Mouse (Mus musculus): ENCODE data around the gene Mef2c. TPM values are rescaled to one million over a fixed set of nuclear protein-coding genes. Genes with fewer than 3 reads are reported as not detected.

Mef2c gene
- total RNA-seq, 2 experiments from 2014 or later: 108 to 116 TPM

- DNase-seq: no peak
Measured at GRCm38 (mm10) chr13:83524902-83525715, 21.3 kb downstream of the Mef2c start.

DNA sequence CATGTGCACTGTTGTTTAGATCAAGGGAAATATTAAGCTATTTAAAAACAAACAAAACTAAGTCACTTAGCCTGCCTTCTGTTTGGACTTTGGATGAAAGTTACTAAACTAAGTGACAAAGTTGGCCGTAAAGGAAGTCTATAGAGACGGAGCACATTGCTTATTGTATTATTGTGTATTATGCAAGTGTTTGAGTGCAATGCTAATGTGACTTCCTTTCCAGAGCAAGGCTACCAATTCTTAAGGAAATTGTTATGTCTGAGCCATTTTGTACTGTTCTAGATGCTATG, 21.8 kb downstream of the Mef2c start:
- no peak for DNase-seq

DNA sequence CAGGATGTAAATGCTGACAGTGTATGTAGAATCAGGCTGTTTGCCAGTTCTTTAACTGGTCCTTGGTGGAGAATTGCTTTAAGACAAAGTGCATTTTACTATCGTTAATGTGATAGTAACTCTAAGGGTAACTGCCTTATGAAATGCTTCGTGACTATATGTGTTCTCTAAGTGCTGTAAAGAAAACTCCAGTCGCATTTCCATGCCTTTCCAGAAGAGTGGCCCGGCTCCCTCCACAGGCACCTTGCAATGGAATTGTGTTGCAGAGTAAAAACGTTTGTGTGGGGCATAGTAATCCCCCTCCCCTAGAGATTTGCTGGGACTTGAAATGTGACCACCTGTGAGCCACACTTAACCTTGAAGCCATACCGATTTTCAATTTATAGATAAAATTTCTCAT, 22.2 kb downstream of the Mef2c start:
- no peak for DNase-seq

- no peak for DNase-seq
Measured at GRCm38 (mm10) chr13:83527921-83528320, 24.1 kb downstream of the Mef2c start.

DNA sequence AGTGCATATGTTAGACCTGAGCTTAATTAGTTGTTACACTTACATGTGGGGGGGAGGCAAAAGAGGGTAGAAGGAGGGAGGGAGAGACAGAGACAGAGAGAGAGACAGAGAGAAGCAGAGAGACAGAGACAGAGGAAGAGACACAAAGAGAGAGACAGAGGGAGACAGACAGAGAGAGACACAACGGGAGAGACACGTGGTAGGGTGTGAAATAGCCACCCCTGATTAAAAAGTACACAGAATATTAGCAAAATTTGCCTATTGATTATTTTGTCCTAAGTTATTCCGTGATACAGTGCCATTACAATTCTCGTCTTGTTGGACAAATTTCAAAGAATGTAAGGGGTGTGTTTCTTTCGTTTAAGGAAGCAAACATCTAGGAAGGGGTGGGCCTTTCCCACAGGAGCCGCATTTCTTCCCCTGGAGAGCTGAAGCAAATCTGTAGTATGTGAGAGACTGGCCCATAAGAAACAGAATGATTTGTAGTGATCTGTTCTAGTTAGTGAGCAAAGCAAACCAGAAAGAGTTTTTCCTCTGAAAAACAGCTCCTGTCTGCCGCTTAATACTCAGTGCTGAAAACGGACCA, 26.0 kb downstream of the Mef2c start:
- no peak for DNase-seq

DNA sequence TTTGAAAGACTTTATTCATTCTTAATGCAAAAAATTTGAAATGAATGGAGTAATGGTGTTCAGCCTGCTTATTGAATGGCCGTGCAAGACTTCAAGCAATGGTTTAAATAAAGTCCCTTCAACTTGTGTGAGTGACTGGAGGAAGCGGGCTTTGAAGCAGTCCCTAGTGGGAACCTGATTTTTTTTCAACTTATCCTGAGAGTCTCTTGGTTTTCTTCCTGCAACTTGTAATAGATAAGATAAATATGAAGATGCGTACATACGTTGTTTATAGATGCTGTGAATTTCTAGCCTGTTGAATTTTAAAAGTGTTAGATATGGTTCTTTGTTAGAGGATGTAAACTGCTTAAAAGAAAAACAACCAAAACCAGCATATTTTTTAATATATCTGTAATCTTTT, 27.1 kb downstream of the Mef2c start:
- DNase-seq: no peak

GRCm38 (mm10) chr13:83531968-83532591, 28.2 kb downstream of the Mef2c start:
- peak; percentile 68 for DNase-seq

DNA sequence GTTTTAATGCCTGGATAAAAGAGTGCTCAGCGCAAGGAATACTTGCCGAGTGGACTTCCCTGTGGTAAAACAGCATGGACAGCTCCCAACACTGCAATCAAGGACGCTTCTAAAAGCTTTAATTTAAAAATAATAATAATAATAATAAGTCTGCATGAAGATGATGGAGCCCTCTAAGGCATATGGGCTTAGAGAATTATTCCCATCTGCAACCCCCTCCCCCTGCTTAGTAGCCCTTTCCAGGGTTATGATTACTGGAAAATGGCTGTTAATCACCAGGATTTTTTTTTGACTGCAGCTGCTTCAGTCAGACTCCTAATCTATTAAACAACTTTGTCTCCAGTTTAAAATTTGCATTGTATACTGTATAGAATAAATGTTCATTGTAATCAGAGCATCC, 32.5 kb downstream of the Mef2c start:
- no peak for DNase-seq

DNA sequence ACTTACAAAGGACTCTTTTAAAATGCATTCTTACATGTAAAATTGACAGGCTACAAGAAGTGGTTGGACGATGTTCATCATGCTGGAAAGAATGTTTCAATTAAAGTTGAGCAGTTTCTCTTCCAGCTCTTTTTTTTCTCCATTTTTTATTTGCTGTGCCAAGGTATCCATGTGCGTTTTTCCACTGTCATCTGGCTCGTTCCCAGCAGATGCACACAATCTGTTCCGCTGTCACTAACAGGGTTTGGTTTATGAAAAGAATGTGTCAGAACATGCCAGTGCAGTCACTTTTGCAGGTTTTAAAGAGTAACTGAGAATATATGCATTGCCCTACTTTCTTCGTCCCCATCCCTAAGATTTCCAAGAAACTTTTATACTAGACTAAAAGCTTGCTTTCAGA, 33.3 kb downstream of the Mef2c start:
- DNase-seq: no peak

DNA sequence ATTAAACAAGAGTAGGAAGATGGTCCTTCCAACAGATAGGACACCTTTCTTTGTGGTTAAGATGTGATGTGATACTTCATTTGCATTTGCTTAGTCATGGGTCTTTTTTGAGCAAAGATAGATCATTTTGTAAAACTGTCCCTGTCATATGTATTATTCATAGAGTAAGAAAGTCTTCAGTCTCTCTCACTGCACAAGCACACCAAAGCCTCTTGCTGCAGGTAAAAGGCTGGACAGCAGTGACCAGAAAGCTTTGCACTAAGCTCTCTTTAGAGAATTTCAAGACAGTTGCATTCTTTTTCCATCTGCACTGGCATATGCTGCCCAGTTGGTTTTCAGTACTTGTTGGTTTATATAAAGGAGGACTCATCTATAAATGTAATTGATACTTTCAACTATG, 36.1 kb downstream of the Mef2c start:
- DNase-seq: no peak

DNA sequence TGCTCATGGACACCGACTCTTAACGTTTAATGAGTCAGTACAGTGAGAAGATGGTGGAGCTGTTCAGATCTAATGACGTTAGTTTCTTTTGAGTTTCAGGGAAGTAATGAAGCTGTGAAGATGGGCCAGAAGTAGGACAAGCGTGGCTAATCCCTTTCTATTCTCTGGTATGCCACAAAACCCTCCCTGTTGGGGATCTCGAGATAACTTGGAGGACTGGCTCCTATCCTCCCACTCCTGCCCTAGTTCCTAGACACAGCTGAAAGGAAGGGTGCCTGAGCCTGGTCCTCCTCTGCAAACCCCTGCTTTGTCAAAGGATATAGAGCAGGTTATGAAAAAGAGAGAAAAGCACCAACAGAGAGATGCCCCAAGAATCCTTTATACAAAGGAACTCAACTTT, 38.8 kb downstream of the Mef2c start:
- no peak for DNase-seq

DNA sequence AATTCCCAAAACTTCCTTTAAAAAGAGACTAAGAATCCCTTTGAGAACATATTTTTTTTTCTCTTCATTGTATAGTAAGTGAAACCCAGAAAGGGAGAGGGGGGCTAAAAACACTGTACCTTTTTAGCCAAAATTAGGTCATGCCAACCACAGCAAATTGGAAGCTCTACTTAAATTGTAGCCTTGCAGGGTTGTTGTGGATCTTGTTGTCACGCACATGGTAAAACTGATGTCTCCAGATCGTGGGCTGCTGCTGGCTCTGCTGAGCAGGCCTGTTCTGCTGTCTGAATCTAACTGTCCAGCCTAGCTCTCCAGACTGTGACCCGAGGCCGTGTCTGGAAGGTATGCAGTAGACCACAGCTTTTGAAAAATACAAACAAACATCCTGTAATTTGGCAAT, 40.9 kb downstream of the Mef2c start:
- DNase-seq: no peak

- no peak for DNase-seq
Measured at GRCm38 (mm10) chr13:83546876-83547275, 43.0 kb downstream of the Mef2c start.

- no peak for DNase-seq
Measured at GRCm38 (mm10) chr13:83551259-83551658, 47.4 kb downstream of the Mef2c start.

GRCm38 (mm10) chr13:83552051-83552450, 48.2 kb downstream of the Mef2c start:
- DNase-seq: no peak

DNA sequence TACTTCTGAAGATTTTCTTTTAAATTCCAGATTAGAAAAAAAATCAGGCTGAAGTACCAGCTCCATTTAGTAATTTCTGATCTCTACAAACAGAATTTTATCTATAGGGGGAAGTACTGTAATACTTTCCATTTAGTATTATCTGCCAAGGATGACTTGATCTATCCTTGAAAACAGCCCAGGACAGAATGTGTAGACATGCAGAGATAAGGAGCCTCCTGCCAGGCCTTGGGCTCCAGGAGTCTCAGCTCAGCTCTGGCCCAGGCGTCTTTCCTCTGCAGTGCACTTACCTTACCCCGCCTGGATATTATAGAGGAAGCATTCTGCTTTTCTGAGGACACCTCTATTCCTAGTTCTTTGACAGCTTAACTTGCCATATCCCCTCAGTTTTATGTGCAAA, 59.4 kb downstream of the Mef2c start:
- DNase-seq: no peak

DNA sequence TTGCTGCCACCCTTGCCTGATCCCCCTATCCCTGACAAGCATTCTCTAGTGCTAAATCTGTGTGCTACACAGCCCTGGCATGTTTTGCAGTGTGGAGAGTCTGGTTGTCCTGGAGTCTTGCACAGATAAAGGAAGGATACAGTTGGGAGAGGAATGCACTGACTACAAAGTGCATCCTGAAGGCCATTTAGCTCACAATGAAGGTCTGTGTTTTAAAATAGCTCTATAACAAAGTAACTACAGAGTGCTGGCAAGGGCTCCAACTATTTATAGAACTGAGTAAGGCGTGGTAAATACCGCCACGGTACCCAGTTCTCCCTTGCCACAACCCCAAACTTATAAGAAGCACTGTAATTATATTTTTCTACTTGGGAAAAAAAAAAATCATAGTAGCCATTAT, 61.9 kb downstream of the Mef2c start:
- peak; percentile 54 for DNase-seq

DNA sequence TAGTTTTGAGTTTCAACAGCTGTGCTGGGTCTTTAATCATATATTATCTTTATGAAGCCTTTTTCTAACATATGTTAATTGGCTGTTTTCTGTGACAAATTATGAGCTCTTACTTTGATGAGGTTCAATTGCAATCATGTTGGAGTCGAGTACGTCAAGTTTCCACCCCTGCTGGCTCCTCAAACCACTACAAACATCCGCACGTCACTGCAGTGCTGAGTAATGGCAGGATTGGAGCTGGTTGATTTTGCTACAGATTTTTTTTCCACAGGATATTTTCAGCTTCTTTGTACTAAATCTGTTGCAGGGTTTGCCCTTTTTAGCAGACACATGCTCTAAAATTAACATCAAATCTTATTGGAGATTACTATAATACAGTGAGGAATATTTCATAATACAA, 62.3 kb downstream of the Mef2c start:
- peak; percentile 32 for DNase-seq

- no peak for DNase-seq
Measured at GRCm38 (mm10) chr13:83566834-83567534, 63.1 kb downstream of the Mef2c start.

DNA sequence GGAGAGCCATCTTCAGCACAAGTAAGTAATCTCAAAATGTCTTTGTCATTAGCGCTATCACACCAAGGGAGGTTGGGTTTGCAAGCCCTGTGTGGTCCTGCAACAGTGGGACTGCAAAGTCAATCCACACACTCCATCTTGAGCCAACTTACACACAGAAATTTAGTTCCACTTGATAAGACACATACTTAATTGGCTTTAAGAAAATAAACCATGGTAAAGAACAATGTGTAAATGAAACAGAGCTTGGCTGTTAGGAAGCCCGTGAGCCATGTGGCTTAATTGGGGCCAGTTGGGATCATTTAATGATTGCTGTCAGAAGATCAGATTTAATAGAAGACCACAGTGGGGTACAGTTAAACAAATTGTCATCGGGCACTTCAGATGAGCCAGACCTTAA, 63.8 kb downstream of the Mef2c start:
- DNase-seq: no peak

GRCm38 (mm10) chr13:83568759-83569256, 65.0 kb downstream of the Mef2c start:
- peak; percentile 20 for DNase-seq

DNA sequence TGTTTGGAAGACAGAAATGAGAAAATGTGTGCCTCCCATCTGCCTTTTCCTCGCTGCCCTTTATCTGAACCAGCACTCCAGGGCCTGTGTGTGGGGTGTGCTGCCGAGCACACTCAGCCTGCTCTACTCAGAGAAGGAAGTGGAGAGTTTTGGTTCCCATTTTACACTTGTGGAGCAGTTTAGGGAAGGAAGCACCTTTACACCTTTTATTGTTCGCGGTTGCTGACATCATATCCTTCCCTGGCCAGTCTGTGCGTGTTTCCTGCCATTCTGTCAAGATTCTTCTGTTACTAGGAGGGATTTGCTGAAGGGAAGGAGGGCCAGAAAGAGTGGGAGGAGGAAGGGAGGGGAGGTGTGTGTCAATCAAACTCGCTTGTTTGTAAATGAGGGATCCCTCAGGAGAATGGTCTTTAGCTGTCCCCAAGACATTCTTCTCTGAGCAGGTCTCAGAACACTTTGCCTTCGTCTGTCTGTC, 68.2 kb downstream of the Mef2c start:
- DNase-seq: peak; percentile 58

DNA sequence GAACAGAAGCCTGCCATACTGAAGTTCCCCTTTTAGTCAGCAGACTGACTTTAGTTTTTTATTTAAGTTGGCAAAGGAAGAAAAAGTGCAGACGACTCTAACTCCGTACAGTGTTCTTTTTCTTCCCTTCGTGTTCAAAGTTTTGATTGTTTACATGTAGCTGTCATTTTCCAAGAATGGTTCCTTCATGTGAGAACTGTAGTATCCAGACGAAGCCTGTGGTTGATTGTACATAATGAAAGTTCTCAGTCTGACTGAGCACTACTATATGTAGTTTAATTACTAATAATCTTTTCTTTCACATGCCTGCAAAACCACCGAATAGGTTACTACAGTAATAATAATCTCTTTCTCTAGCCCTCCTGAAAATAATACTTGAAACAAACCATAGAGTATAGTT, 68.6 kb downstream of the Mef2c start:
- DNase-seq: no peak

Data from heart, postnatal 4 days (tissue).